Mouse (Mus musculus) lung, postnatal 0 days (tissue): Measurements from ENCODE around the gene Safb2.

Source experiments
- CTCF ChIP-seq: IDR thresholded peaks from 2 replicates; pipeline ENCODE4 v1.5.1; 2016; ENCODE audit warnings: antibody characterized with exemption, mild to moderate bottlenecking
- EP300 ChIP-seq: IDR thresholded peaks from 2 replicates; pipeline ENCODE4 v1.6.1; 2016; ENCODE audit warnings: antibody characterized with exemption, mild to moderate bottlenecking, control low read depth

GRCm38 (mm10) chr17:56615136-56615784 lies 30.9 kb upstream of the Safb2 start:
- no peak for TF ChIP-seq EP300
- TF ChIP-seq CTCF = no peak
